Mouse (Mus musculus): ENCODE results near the gene Dnah8.

DNA sequence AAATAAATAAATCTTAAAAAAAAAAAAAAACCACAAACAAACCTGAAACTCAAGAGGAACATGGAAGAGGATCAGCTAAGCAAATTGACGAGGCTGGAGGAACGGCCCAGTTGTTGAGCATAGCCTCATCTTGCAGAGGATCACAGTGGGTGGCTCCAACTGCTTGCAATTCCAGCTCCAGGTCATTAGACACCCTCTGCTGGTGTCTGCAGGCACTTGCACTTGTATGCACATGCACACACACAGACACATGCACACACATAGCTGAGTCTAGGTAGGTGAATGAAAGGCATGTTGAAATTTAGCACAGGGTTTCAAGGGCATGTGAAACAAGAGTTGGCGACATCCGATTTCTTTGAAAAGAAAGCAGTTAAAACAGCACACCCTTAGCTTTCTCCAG lies 55.5 kb downstream of the Dnah8 start:
- TF ChIP-seq CTCF (IDR thresholded peaks at IDR 0.05 in 2 of 3, conservative IDR thresholded peaks at IDR 0.05 in 1 of 3; ENCODE audit: control insufficient read depth in 1 of 3, insufficient read depth in 1 of 3, low read depth in 2 of 3, low read length in 3 of 3, poor library complexity in 1 of 3, severe bottlenecking in 1 of 3), result peak; percentile 35 to 54 (median 47)
- TF ChIP-seq SMC3 (IDR thresholded peaks at IDR 0.05; ENCODE audit: low read depth, low read length), result peak; percentile 51
- TF ChIP-seq ZMIZ1 (IDR thresholded peaks at IDR 0.05; ENCODE audit: low read depth, low read length), result no peak
- TF ChIP-seq JUND (IDR thresholded peaks at IDR 0.05; ENCODE audit: low read depth, low read length), result no peak
- no peak for TF ChIP-seq ZNF384 (IDR thresholded peaks at IDR 0.05; ENCODE audit: low read depth, low read length)
- TF ChIP-seq ZC3H11A (IDR thresholded peaks at IDR 0.05; ENCODE audit: low read depth, low read length), result 0 out of 2 replicates have a peak, but pooled peaks have one; percentile 7
- no peak for TF ChIP-seq POLR2AphosphoS2 (IDR thresholded peaks at IDR 0.05; ENCODE audit: low read length)

Measured in MEL (cell line).